Mouse (Mus musculus) intestine, embryonic 16.5 days (tissue): ENCODE results near the gene Ckmt2. TPM values are rescaled to one million over a fixed set of nuclear protein-coding genes. Genes with fewer than 3 reads are reported as not detected.

Experiments
- ATAC-seq: fragments of 200-750 bp; cut with Nextera tagmentation; 2 replicates; pipeline ENCODE4 v1.8.0; 2017; ENCODE audit warnings: moderate TSS enrichment, moderate library complexity
- H3K27ac ChIP-seq: fragments of 300-500 bp; sonication (generic); 2 replicates; pipeline ENCODE4 v1.5.1; 2014; ENCODE audit warnings: mild to moderate bottlenecking, low read length
- H3K27me3 ChIP-seq: fragments of 300-500 bp; sonication (generic); replicated peaks from 2 replicates; pipeline ENCODE4 v1.6.1; 2014; ENCODE audit warnings: low read length, control low read depth, mixed read lengths; ENCODE audit not compliant: control insufficient read depth, insufficient read depth
- H3K36me3 ChIP-seq: fragments of 300-500 bp; sonication (generic); 2 replicates; pipeline ENCODE4 v1.6.1; 2014; ENCODE audit warnings: low read length, control low read depth; ENCODE audit not compliant: control insufficient read depth, insufficient read depth
- H3K4me1 ChIP-seq: fragments of 300-500 bp; sonication (generic); 2 replicates; pipeline ENCODE4 v1.6.1; 2014; ENCODE audit warnings: low read length, control low read depth, mixed read lengths; ENCODE audit not compliant: control insufficient read depth, insufficient read depth
- H3K4me2 ChIP-seq: fragments of 300-500 bp; sonication (generic); 2 replicates; pipeline ENCODE4 v1.6.1; 2014; ENCODE audit warnings: low read depth, low read length, control low read depth
- H3K4me3 ChIP-seq: fragments of 300-500 bp; sonication (generic); 2 replicates; pipeline ENCODE4 v1.5.1; 2014; ENCODE audit warnings: mild to moderate bottlenecking, low read length
- H3K9ac ChIP-seq: fragments of 300-500 bp; sonication (generic); 2 replicates; pipeline ENCODE4 v1.6.1; 2014; ENCODE audit warnings: low read depth, low read length
- H3K9me3 ChIP-seq: fragments of 300-500 bp; sonication (generic); 2 replicates; pipeline ENCODE4 v1.6.1; 2016; ENCODE audit warnings: low read length, control low read depth; ENCODE audit not compliant: control insufficient read depth
- WGBS: fragments of 180-500 bp; shearing (Covaris S2); extraction: QIAGEN DNeasy Blood & Tissue Kit; methylation state at CpG from one replicate; pipeline ENCODE4 v1.1.7; 2014; 5-methylcytosine and 5-hydroxymethylcytosine counted together
- polyA plus RNA-seq: library from polyadenylated mRNA; unstranded; fragments of >200 nt; fragmentation: Nextera tagmentation; extraction: Ambion mirVana; gene quantifications from 2 replicates; pipeline ENCODE4 v1.2.1, GENCODE M21; 2015

The Ckmt2 gene
- polyA plus RNA-seq = 2.8 and 3.3 TPM in 2 replicates

DNA sequence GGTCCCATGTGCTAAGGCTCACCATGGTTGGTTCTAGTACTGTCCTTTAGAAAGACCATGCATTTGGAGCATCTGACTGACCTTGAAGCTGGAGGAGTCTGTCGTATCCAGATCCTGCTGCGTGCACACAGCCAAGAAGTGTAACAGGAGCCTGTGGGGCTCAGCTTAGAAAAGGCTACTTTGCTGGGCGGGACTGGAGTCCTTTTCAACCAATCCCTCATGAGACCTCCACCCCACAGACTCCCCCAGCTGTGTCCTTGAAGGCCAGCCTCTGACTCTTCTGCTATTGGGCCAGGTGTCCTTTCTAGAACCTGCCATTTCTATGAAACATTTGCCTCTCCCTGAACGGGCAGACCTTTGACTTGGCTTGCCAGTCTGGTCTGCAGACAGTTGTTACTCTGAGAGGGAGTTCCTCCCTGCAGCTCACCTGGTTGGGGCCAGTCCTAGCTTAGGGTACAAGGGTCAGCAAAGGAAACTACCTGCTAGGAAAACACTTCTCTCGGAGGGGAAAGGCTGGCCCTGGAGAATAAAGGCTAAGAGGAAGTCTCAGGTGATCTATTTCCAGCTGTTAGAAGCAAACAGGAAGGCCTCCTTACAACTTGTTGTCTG lies at the start of gene Ckmt2:
Gene Ckmt2, minus strand, starts transcription at position 145 of the 609 bp plus-strand sequence.
- peak within 1 kb of the TSS; percentile 90 for H3K27ac ChIP-seq
- peak; percentile 99 for ATAC-seq

GRCm38 (mm10) chr13:91921010-91921409 lies 44.3 kb upstream of the Ckmt2 start:
- Histone ChIP-seq H3K9ac (no peak overlapping the region), H3K4me3 (no peak overlapping the region), H3K4me2 (no peak overlapping the region), H3K27ac (no peak overlapping the region), H3K9me3 (no peaks in the 10 kb centered on the region), H3K36me3 (no peaks in the 10 kb centered on the region), H3K27me3 (no peaks in the 10 kb centered on the region), H3K4me1 (no peaks in the 10 kb centered on the region)
- ATAC-seq = no peak
- WGBS = 66% methylated on average over 3 of the region's 3 CpGs

More for the DNA sequence above, at the start of gene Ckmt2:
- H3K4me1 ChIP-seq = peaks cover 3% of the 10 kb centered on the region; the same call in 1 of the 2 replicates
- 0 out of 2 replicates have a peak within 1 kb of the TSS, but pooled peaks have one; percentile 34 for H3K9ac ChIP-seq
- H3K27me3 ChIP-seq = no peaks in the 10 kb centered on the region
- 35% methylated on average over 5 of the region's 5 CpGs for WGBS
- no peaks in the 10 kb centered on the region for H3K9me3 ChIP-seq
- H3K4me2 ChIP-seq = peak within 1 kb of the TSS; percentile 16; the same call in 1 of the 2 replicates
- no peak within 1 kb of the TSS for H3K4me3 ChIP-seq
- no peaks in the 10 kb centered on the region for H3K36me3 ChIP-seq

- WGBS = 90% methylated on average over 5 of the region's 5 CpGs
- no peak overlapping the region for H3K27ac ChIP-seq
- H3K9me3 ChIP-seq = no peaks in the 10 kb centered on the region
- no peaks in the 10 kb centered on the region for H3K4me1 ChIP-seq
- ATAC-seq = no peak
- no peaks in the 10 kb centered on the region for H3K27me3 ChIP-seq
- H3K9ac ChIP-seq = no peak overlapping the region
- no peaks in the 10 kb centered on the region for H3K36me3 ChIP-seq
- H3K4me2 ChIP-seq = no peak overlapping the region
- H3K4me3 ChIP-seq = no peak overlapping the region
These were observed 42.1 kb upstream of the Ckmt2 start for GRCm38 (mm10) chr13:91918764-91919163.

- H3K4me1 ChIP-seq = no peaks in the 10 kb centered on the region
- no peaks in the 10 kb centered on the region for H3K9me3 ChIP-seq
- no peak for ATAC-seq
- no peak overlapping the region for H3K27ac ChIP-seq
- no peaks in the 10 kb centered on the region for H3K36me3 ChIP-seq
- no peaks in the 10 kb centered on the region for H3K27me3 ChIP-seq
- H3K9ac ChIP-seq = no peak overlapping the region
- H3K4me2 ChIP-seq = no peak overlapping the region
- no peak overlapping the region for H3K4me3 ChIP-seq
- WGBS = 75% methylated on average over 2 of the region's 2 CpGs
These were observed 41.1 kb upstream of the Ckmt2 start for GRCm38 (mm10) chr13:91917835-91918234.

DNA sequence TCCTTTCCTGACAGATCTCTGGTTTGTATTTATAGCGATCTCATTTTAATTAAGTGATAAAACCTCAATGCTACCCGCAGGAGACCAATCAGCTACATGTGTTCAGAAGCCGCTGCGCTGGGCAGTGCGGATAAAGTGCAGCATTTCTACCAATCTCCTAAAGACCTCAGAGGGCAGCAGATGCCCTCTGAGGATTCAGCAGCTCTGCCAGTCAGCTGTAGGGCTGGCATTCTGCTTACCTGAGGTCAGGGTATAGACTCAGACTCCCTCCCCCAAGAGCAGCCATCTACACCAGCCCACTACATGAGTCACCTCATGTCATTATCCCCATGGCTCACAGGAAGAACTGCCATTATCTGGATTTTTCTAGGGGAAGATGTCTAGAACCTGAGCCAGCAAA lies 39.6 kb upstream of the Ckmt2 start:
- Histone ChIP-seq H3K4me2 (no peak overlapping the region), H3K9ac (no peak overlapping the region), H3K9me3 (no peaks in the 10 kb centered on the region), H3K27ac (no peak overlapping the region), H3K4me3 (no peak overlapping the region), H3K4me1 (0 out of 2 replicates have a peak, but pooled peaks cover under 1% of the 10 kb centered on the region), H3K27me3 (no peaks in the 10 kb centered on the region), H3K36me3 (no peaks in the 10 kb centered on the region)
- no peak for ATAC-seq
- WGBS = 85% methylated on average over 5 of the region's 5 CpGs

- ATAC-seq = 0 out of 2 replicates have a peak, but pooled peaks have one; percentile 26
- Histone ChIP-seq H3K36me3 (no peaks in the 10 kb centered on the region), H3K4me1 (peaks cover 4% of the 10 kb centered on the region; the same call in 1 of the 2 replicates), H3K4me3 (no peak overlapping the region), H3K27me3 (no peaks in the 10 kb centered on the region), H3K9ac (no peak overlapping the region), H3K4me2 (no peak overlapping the region), H3K9me3 (no peaks in the 10 kb centered on the region), H3K27ac (no peak overlapping the region)
- WGBS = 78% methylated on average over 6 of the region's 6 CpGs
These were observed 39.0 kb upstream of the Ckmt2 start for GRCm38 (mm10) chr13:91915582-91916239.

GRCm38 (mm10) chr13:91915192-91915581 lies 38.5 kb upstream of the Ckmt2 start:
- Histone ChIP-seq H3K36me3 (no peaks in the 10 kb centered on the region), H3K27ac (no peak overlapping the region), H3K4me1 (peaks cover 4% of the 10 kb centered on the region; the same call in 1 of the 2 replicates), H3K9me3 (no peaks in the 10 kb centered on the region), H3K9ac (no peak overlapping the region), H3K4me2 (no peak overlapping the region), H3K4me3 (no peak overlapping the region), H3K27me3 (no peaks in the 10 kb centered on the region)
- 54% methylated on average over 4 of the region's 4 CpGs for WGBS
- ATAC-seq = no peak

- Histone ChIP-seq H3K27ac (peak overlapping the region; percentile 24; the same call in 1 of the 2 replicates), H3K9ac (no peak overlapping the region), H3K4me3 (no peak overlapping the region), H3K4me2 (no peak overlapping the region), H3K27me3 (no peaks in the 10 kb centered on the region), H3K9me3 (no peaks in the 10 kb centered on the region), H3K4me1 (peaks cover 4% of the 10 kb centered on the region; the same call in 1 of the 2 replicates), H3K36me3 (no peaks in the 10 kb centered on the region)
- peak; percentile 56 for ATAC-seq
These were observed 35.0 kb upstream of the Ckmt2 start for GRCm38 (mm10) chr13:91911652-91912051.

GRCm38 (mm10) chr13:91911211-91911610 lies 34.5 kb upstream of the Ckmt2 start:
- Histone ChIP-seq H3K4me3 (no peak overlapping the region), H3K4me1 (peaks cover 4% of the 10 kb centered on the region; the same call in 1 of the 2 replicates), H3K4me2 (no peak overlapping the region), H3K27me3 (no peaks in the 10 kb centered on the region), H3K27ac (no peak overlapping the region), H3K36me3 (no peaks in the 10 kb centered on the region), H3K9me3 (no peaks in the 10 kb centered on the region), H3K9ac (no peak overlapping the region)
- ATAC-seq = peak; percentile 90
